Mouse (Mus musculus): ENCODE data around the gene Uts2b.

Gene Uts2b

DNA sequence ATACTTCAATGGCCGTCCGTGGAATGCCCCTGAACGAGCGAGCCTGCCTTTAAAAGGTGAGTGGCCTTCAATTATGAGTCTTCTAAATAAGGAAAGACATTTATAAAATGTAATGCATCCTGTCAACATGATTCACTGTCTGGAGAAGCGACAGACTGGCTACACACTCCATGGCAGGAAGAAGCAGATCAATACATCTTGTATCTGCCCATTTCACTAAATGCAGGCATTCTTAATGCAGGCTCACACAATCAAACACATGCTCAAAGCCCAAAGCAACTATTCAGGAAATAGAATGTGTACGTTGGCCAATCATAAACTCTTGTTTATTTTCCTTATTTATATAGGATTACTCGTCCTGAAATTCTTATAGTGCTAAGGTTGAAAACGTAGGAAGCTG, at the start of gene Uts2b:
Gene Uts2b, minus strand, starts transcription at position 49 of the 400 bp plus-strand sequence.
- no peak for DNase-seq (ENCODE audit: low spot score in 2 of 2)

DNA sequence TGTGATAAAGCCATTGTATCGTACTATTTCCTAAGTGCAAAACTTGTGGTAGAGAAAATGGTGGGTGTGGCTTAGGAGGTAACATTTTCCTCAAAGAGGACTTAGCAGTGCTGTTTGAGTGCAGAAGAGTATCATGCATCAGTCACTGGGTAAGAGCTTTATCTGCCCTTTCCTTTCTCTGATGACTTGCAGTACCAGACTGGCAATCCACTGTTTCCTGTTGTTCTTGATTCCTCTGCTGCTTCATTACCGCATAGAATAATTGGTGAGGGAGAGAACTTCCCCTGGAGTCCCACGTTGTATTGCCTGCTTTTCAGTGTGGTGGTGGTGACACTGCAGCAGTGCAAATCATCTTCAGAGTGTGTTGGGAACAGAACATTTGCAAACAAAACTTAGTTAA, 47.6 kb upstream of the Uts2b start:
- DNase-seq (ENCODE audit: low spot score in 2 of 2): no peak

DNA sequence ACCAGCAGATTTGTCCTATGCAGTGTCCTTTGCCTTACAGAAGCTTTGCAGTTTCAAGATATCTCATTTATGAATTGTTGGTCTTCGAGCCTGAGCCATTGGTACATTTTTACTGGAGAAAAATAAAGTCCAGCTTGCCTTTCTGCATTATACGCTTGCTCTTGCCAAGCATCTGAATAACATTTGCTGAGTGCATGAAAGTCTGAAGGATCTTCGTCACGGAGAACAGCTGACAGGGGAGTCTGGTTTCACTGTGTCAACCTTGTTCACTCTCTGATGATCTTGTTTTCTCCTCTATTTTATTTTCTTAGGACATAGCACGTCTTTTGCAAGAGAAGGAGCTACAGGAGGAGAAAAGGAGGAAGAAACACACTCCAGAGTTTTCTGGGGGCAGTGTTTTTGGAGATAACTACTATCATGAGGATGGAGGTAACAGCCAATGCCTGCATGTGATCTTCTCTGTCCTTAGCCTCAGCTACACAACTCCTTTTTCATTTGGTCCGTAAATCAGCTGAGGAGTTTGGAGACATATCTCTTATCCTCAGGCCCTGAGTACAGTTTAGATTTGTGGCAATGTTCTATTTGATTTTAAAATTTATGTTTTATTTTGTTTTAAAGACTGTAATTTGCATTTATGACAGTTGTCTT, 47.0 kb upstream of the Uts2b start:
- DNase-seq (ENCODE audit: low spot score in 2 of 2): no peak

DNA sequence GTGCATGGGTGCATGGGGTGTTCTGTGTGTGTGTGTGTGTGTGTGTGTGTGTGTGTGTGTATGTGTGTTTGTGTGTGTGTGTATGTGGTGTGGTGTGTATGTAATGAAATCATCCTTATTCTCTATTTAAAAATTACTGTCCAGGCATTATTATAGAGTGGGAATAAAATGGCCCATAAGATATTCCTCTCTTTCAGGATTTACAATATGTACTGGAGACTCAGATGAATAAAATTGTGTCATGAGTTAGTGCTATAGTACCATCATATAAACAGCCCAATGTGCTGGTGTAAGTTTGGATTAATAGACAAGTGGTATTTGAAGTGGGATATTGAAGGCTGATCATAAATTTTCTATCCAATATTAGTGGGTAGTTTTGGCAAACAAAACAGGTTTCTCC, 34.1 kb upstream of the Uts2b start:
- DNase-seq (ENCODE audit: low spot score in 2 of 2): no peak

DNA sequence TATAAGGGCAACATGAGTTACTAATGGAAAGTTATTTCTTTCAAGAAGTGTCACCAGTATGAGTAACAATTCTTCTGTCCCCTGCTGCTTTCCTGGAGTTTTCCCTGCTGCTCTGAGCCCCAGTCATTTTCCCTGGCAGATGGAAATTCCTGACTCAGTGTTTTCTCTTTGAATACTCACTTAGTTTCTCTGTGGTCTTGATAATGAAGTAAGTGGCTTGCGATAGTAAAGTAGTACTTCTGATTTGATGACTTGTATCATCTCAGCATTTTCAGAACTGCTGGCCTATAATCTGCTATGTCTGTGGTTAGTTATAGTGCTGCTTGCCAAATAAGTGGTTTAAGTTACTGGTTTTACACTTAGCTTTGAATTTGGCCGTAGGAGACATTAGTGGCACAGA, 31.5 kb upstream of the Uts2b start:
- DNase-seq (ENCODE audit: low spot score in 2 of 2): no peak

DNA sequence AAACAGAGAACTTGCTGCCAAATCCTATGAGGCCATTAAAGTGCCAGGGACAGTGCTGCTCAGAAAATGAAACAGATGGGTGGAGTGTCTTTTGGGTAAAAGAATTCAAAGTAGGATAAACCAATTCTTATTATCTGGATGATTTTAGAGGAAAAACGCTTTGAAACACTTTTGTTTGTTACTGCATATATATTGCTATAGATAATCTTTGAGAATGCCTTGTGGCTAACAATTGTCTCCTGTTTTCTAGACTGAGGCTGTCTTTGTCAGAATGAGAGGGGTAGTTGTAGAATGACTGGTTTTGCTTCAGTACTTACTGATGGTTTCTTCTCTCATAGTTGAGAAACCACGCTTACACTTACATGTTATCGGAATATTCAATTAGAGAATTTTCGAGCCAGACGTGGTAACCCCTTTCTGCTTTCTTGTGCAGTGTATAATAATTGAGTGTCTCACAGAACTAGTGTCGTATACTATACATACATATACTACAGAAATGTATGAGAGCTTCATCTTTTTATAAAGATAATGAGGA, 29.7 kb upstream of the Uts2b start:
- no peak for DNase-seq (ENCODE audit: low spot score in 2 of 2)

DNA sequence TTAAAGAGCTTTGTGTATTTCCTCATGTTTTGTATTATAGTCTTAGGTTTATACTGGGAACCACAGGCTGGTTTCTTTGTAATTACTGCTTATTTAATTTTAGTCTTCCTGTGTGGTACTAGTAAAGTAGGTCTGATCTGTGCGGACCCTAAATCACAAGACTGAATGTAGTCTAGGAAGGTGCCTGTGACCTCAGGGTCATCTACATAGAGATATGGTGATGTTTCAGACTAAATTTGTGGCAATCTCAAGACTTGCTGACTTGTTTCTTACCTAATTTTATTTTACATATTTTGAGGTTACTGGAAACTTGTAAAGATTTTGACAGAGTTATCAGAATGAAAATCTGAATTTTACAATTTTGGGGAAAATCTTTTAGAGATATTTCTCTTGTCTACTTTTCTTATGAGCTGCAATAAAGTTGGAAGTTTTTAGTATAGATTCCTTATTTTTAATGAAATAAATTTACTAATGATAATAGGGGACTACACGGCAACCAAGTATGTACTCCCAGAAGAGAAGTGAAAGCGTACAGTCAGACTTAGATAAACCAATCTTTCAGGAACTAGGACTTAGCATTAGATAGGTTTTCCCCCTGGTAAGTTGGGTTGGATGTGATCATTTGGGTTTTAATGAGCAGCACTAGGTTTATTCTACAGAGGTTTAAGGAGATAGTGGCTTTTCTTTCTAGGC, 29.1 kb upstream of the Uts2b start:
- DNase-seq (ENCODE audit: low spot score in 2 of 2): no peak

DNA sequence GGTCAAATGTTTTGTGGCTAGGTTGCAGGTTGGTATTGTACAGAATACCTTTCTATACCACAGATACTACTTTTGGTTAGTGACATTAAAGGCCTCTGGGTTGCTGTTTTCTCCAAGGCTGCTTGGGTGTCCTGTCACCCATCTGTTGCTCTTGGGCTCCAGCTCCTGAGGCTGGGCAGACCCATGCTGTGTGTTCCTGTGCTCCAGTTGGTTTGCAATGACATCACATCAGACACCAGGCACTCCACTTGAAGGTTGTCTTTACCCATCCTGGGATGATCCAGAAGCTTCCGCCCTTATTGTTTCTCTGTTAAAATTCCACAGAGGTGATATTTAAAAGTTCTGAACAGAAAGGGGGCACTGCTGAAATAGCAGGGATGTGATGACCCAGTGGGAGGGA, 26.9 kb upstream of the Uts2b start:
- DNase-seq (ENCODE audit: low spot score in 2 of 2): no peak

DNA sequence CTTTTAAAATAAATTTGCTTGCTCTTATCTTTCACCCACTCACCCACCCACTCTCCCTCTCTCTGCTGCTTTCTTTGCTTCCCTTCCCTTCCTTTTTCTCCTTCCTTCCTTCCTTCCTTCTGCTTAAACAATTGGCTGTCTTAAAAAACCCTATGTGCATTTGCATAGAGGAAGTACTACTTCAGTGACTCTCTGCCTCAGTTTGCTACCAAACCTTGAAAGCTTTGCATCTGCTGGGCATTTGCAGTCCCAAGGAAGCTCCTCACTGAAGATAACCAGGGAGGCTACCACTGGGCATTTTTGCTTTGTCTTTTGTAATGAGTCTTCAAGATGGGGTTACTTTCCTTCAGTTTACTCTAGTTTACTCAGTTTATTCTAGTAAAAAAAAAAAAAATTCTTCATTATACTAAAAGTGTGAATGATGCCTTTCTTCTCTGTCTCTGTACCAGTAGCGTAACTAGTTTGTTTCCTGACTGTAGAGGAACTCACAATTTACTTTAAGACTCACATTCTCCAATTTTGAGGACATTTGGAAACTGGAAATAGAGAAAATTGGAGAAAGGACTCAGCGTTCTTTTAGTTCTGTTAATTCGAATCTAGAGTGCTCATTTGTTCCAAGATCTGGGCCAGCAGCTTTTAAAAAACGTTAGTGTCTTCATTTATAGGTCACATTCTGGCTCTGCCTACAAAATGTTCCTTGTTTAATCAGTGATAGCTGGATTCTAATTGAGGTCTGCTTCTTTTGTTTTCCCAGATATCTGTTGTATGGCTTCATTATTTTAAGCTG, 25.4 kb upstream of the Uts2b start:
- no peak for DNase-seq (ENCODE audit: low spot score in 2 of 2)

DNA sequence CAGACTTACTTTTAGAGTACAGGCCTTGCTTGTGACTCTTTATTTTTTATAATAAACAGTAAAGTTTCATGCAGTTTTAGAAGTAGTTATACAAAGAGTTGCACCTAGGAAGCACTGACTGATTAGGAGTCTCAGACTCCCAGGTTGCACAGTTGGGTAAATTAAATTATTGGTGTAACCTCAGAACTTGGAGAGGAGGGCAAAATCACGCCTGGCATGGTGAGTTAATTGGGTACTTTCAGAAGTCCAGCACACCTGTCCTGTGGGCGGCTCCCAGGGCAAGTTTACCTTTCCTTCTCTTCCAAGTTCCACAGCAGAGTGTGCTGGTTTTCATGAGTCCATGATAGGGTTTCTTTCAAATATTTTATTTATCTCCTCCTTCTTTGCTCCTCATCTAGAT, 21.8 kb upstream of the Uts2b start:
- no peak for DNase-seq (ENCODE audit: low spot score in 2 of 2)

DNA sequence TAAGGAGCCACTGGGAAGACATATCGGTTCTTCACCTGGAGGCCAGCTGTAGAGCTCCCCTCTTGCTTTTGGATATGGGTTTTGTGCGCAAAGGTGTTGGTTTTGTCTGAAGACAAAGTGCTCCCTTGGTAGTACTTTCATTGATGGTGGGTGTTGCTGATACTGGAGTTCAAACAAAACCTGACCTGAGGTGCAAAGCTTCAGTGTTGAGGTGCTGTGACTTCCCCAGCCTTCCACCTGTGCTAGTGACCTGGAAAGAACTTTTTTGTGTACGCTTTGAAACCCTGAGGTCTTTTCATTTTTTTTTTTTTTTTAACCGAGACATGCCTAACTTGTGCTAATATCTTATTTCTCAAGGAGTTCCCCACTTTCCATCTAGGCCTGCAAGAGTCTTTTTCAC, 20.3 kb upstream of the Uts2b start:
- no peak for DNase-seq (ENCODE audit: low spot score in 2 of 2)

DNA sequence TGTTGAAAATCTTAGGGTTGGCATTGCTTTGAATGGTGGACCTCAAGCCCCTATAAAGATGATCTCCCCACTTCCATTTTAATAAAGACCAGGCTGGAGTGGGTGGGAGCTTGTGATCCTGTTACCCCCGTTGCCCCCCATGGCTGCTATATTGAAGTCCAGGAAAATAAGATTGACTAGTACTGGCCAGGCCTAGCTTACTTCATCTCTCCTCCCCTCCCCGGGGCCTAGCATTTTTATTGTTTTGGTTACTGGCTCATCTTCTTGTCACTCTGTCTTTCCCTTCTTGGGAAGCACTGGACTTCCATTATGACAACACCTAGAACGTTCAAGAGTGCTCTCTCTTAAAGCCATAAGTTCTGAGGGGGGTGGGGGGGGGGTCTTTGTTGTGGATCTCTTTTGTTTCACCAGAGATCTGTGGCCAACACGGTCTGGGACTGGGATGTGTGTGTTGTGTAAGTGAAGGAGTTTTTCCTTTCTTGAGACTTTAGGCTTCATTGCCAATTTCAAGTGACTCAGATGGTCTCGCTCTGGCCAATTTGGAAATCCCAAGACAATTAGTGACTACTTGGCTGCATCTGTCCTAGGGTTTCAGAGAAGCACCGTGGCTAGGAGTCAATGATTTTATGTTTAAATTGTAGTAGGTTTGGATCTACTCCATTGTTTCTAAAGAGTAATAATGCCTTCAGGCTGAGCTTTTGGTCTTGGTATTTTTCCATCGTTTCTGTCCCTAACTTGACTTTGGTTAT, 19.7 kb upstream of the Uts2b start:
- DNase-seq (ENCODE audit: low spot score in 2 of 2): no peak

DNA sequence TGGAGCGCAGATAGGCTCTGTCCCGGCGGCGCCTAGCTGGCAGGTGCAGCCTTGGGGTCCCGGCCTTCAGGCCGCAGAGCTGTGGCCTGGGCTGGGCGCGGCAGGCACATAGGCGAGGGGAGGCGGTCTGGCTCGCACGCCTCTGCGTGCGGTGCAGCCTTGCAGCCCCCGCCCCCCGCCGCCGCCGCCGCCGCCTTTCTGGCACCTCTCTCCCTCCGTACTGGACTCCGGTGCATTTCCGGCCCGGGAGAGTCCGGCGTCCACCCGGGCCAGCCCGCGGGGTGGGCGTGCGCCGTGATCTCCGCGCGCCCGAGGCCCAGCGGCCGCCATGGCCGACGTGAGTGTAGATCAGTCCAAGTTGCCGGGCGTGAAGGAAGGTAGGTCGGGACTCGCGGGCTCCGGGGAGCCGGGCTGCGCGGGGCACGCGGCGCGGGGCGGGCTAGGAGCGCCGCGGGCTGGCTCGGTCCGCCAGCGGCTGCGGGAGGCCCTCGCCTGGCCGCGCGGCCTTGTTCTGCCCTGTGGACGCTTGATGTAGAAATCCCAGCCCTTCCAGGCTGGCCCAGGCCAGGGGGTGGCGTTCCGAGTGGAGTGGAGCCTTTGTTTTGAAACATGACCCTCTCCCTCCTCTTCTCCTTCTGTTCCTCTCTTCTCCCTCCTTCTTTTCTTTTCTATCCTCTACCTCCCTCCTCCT, 18.9 kb upstream of the Uts2b start, which contains the start of gene Ccdc50:
Gene Ccdc50, plus strand, starts transcription at position 109 of the 691 bp plus-strand sequence.
- DNase-seq (ENCODE audit: low spot score in 2 of 2): peak; percentile 55 to 79

DNA sequence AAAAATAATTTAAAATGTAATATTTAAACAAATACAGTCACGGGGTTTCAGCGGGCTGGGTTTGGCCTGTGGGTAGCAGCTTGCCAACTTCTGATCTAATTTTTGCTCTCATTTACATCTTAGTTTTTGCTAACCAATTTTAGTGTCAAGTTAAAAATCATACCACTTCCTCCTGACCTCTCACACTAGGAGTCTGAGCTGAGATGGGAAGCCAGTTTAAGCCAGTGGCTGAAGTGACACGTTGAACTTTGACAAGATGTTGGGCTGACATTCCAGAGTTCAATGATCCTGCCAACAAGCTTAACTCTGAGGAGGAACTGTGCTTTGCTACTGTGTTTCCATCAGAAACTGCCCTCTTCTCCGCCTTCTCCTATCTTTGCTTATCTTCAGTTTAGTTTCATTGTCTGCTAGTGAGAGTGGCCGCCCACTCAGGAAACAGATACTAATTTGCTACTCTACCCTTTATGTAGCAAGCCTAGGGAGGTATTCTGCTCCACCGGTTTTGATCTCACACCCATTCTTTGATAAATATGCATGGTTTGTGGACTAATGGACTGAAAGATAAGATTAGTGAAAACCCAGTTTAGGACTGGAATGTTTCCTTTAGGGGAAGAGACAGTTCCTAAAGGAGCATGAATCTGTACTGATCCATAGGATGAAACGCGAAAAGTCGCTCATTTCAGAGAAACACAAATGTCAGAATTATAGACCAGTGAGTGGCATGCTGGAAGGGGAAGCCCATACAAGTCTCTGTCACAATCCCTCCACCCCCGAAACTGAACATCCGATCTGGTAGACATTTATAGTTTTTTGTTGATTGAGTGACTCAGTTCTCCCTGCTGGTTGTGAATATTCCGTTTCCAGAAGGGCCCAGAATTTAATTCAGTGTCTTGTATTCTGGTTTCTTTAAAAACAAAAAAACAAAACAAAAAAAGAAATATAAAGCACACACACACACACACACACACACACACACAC, 17.9 kb upstream of the Uts2b start:
- no peak for DNase-seq (ENCODE audit: low spot score in 2 of 2)

DNA sequence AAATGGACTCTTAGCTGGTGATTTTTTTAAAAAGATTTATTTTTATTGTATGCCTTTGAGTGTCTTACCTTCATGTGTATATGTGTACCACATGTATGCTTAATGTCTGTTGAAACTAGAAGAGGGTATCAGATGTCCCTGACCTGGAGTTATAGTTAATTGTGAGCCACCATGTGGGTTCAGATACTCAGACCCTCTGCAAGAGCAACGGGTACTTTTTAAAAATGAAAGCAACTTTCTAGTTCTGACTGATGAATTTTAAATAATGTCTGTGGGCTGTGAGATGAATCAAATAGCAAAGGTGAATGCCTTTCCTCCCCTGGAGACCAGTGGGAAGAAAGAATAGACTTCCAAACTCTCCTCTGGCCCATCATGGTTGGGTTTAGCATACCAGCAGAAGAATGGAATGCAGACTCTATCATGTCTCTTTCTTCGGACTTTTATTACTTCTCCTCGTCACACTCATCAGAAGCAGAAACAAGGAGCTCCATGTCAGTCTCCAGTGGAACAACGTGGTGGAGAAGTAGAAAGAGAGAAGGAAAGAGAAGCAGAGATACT, 16.9 kb upstream of the Uts2b start:
- no peak for DNase-seq (ENCODE audit: low spot score in 2 of 2)

DNA sequence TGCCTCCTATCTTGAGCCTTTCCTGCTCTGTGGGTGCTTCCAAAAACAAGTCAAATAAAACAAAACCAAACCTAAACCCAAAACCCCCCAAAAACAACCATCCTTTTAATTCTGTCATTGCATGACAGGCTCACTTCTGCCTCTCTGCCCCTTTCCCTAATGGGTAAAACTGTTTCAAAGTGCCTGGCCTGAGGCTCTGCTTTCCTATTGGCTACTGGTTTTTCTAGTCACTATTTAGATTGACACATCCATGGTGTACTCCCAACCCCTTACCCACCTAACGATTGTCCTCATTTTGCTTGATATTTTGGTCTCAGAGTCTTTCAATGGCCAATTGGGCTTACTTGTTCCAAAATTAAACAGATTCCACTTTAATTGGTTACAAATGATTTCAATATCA, 15.6 kb upstream of the Uts2b start:
- no peak for DNase-seq (ENCODE audit: low spot score in 2 of 2)

DNA sequence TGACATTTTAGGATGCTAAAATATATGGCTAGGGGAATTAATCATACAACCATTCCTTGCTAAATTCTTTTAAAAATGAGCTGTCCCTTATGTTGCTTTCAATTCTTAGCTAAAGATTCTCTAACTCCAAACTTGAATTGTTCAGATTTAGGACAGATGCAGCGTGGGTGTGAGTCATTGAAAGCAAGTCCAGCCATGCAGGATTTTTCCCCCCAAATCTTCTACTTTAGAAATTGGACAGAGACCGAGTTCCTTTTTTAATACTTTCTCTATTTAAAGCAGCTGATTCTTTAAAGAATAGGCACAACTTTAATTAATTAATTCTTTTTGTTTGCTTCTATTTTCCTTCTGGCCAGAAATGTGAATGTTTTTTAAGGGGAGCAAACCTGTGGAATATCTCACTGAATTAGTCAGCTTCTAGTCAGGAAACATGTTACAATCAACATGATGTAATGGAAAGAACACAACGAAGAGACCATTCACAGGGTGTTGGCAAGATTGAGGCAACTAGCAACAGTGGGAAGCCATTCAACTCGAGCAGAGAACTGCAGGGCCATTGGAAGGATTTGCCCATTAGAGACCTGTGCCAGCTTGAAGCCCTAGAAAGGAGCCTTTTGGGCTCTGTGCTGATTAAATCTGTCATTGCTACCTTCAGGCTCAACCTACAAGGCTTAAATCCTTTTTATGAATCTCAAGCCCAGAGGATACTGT, 15.0 kb upstream of the Uts2b start:
- no peak for DNase-seq (ENCODE audit: low spot score in 2 of 2)

DNA sequence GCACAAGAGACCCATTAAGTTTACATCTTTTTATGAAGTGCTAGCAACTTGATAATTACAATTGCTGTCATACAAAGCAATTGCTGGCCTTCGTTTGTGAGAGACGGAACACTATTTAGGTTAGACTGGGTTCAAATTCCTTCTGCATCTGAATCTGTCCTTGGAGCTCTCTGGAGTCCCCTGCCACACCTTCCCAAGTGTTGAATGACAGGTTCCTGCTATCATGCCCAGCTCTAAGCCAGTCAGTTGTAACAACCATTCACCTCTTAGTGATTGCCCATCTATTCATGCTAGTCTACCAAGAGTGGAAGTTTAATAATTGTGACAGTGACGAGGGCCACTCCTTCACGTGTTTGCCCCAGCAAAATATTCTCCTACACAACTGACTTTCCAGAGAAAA, 12.2 kb upstream of the Uts2b start:
- no peak for DNase-seq (ENCODE audit: low spot score in 2 of 2)

DNA sequence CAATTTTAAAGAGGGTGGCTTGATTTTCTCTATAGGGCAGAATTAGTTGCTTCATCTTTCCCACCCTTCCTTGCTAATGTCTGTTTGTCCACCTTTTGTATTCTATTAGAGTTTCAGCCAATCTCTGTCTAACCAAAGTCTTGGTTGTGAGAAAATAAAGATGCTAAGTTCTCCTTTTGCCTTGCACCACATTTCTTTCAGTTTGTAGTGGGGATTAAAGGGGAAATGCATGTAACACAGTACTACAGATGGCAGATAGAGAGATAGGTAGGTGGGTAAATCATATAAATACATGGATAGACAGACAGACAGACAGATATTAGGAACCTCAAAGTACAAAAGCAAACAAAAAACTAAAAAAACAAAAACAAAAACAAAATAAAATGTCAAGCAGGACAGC, 6.5 kb upstream of the Uts2b start:
- no peak for DNase-seq (ENCODE audit: low spot score in 2 of 2)

Measured in spleen, postnatal 4 days (tissue).